Mouse (Mus musculus) thymus, postnatal 36 days (tissue): ENCODE measurements at regions not wholly inside any gene's neighbourhood (a gene's known extent, or its start where the extent isn't known, plus 50 kb on each side); places are given as distances from the start of the nearest gene placed in this dataset.

ENCODE experiments used
- DNase-seq, 2 experiments: peaks; one replicate each; pipeline ENCODE4 v3.0.0; 2022; ENCODE audit warnings: mixed read lengths in 2 of 2

DNA sequence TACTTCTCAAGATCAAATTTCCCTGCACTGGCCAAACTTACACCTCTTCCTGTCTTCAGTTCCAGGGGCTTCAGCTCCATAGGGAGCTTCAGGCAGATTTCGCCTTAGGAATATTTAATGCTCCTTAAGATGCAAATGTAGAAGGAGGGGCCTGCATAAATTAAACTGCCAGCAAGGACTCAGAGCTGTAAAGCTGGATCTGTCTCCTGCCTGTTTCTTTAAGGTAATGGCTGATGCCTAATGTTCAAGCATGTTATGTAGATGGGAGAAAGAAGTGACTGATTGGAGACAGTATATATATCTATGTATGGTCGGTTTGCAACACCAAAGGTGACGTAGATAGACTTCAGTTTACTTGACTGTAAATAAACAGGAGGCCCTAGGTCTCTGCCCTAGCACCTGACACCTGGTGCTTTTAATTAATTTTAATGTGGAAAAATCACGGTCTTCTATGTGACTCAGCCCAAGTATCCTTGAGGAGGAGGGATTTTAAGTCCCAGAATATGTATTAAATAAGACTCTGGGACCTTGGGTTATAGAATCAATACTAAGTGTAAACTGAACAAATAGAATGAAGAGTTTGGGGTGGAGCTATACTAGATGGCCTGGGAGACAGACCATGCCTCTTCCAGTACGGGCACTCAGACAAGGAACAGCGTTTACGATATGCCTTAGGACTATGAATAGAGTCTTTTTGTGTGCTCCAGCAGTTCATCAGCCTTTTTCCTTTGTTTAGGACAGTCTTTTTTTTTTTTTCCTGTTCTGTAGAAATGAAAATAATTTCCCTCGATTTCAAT lies 651.7 kb upstream of the Lmcd1 start:
- DNase-seq, result no peak

DNA sequence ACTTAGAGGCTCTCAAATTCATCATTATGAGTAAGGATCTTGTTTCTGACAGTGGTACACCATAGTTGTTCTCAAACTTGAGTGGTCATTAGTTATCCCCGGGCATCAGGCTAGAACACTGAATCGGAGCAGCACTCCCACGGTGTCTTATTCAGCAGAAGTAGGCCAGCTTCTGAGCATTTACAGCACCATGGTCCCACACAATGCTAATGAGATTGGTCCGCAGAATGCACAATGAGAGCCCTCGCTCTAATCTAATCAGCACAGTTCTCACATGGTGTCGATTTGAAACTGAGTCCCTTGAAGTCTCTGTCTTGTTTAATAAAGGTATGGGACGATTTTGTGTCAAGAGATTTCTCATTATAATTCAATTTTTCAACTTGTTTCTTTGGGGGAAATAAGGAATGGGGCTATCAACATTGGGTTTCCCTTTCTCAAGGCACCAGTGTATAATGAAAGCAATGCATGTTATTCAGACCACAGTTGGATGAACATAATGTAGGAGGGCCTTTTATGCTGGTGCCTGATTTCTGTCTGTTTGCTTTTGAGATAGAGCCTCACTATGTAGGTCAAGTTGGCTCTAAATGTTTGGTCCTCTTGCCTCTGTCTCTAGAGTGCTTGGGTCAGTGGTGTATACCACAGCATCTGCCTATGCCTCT lies 650.9 kb upstream of the Lmcd1 start:
- no peak for DNase-seq

GRCm38 (mm10) chr6:111623140-111623497 lies 650.4 kb upstream of the Lmcd1 start:
- DNase-seq, result no peak

- no peak for DNase-seq
These were observed 648.1 kb upstream of the Lmcd1 start for GRCm38 (mm10) chr6:111625501-111625900.

- no peak for DNase-seq
These were observed 620.8 kb upstream of the Lmcd1 start for GRCm38 (mm10) chr6:111652736-111653135.

- no peak for DNase-seq
These were observed 613.6 kb upstream of the Lmcd1 start for GRCm38 (mm10) chr6:111659957-111660356.

- DNase-seq, result no peak
These were observed 609.0 kb upstream of the Lmcd1 start for GRCm38 (mm10) chr6:111664603-111665002.

DNA sequence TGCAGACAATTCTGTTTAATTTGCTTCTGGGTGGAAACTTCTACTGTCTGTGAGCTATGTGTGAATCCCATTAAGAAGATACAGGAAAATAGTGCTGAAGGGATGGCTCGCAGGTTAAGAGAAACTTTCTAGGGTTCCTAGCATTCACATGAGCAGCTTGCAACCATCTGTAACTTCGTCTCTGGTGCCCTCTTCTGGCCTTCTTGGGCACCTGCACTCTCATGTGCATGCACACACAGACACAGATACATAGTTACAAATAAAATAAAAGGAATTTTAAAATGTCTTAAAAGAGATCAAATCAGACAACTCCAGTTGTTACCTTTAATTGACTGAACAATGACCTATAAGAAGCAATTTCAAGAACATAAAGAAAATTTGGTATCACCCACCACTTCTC lies 588.6 kb upstream of the Lmcd1 start:
- DNase-seq, result no peak

- no peak for DNase-seq
These were observed 570.7 kb upstream of the Lmcd1 start for GRCm38 (mm10) chr6:111702864-111703263.

- no peak for DNase-seq
These were observed 565.3 kb upstream of the Lmcd1 start for GRCm38 (mm10) chr6:111708277-111708676.

DNA sequence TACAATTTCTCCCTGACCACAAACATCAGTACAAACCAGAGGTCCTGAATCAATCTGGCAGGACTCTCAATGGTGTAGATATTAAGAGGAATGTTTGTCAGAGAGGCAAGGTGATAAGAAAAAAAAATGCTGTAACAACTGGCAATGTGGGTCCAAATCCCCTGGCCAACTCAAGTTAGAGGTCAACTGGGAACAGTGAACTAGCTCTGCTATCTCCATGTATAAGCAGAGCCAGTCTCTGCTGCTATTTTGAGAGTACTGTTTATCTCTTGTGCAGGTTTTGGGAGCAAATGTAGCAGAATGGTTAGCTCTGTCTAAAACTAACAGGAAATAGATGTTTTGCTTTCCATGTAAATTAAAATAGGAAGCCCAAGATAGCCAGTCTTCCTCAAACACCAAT lies 547.6 kb upstream of the Lmcd1 start:
- DNase-seq, result no peak

DNA sequence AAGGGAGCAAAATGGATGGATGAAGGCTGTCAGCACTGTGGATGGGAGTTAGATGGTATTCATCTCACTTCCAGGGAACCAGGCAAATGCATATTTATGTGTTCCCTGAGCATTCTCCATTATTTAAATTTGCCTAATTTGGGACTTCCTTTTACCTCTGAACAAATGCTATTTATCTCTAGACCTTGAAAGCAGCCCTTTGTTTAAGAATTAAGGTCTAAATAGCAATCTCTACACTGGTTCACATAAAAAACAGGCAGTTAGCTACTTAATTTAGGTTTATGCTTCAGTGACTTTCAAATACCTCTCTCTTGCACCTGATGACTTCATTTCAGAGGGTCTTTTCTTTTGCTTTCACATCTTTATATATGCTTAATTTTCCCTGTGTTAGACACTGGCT lies 543.2 kb upstream of the Lmcd1 start:
- no peak for DNase-seq

DNA sequence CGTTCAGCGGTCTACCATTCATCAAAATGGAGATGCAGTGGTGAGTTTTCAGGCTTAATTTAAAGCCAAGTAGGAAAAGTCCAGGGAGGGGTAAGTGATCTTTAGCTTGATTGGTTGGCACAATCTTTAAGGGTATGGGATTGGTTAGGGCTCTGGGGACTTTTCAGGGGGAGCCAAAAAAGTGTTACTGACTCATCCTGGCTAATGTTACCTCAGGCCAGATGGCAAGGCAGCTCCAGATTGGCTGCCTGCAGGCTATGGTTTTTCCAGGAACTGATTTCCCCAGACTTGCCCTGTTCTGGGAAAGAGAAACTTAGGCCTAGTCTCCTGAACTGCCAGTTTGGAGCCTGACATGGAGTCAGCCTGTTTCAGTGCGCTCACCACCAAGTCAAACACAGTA lies 539.6 kb upstream of the Lmcd1 start:
- DNase-seq, result no peak

DNA sequence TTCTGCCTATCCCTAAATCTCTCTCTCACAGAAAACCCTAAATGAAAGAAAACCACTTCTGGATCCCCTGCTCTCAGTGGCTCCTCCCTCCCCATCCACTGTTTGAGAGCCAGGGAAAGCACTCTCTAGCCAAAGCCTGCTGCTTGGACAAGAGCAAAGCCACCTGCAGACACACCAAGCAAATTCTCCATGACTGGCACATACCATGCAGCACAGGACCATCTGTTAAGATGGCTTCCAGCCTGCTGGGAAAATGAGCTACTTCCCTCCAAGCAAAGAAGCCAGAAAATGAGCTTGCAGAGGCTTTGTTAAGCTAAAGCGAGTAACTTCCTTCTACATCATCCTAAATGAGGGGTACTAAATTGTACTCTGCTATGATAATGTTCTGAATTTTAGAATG lies 534.6 kb upstream of the Lmcd1 start:
- no peak for DNase-seq

- no peak for DNase-seq
These were observed 491.7 kb upstream of the Lmcd1 start for GRCm38 (mm10) chr6:111781710-111782481.

GRCm38 (mm10) chr6:111808611-111809010 lies 464.9 kb upstream of the Lmcd1 start:
- no peak for DNase-seq

DNA sequence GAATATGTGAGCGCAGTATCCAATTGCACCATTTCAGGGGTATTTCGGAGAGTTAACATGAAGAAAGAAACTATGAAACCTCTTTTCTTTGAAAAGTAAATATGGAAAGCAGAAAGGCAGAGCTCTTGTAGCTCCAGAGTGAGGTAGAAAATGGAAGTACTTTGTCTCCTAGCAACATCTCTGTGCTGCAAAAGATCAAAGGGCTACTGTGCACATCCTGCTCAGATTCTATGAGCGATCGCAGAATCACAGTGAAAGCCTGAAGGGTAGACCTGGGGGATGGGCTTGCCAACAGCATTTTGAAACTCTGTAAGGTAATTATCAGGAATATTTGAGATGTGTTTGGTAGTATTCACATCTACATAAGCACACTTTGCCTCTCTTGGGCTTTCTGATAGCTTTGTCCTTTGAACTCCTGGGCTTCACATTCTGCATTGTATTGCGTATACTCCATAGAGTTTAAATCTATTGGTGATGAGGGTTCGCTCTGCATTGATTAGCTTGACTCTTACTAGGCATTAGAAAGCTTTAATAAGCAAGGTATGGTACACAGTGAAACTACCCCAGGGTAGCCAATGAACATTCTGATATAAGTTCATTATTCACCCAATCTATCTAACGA lies 459.5 kb upstream of the Lmcd1 start:
- DNase-seq, result no peak

DNA sequence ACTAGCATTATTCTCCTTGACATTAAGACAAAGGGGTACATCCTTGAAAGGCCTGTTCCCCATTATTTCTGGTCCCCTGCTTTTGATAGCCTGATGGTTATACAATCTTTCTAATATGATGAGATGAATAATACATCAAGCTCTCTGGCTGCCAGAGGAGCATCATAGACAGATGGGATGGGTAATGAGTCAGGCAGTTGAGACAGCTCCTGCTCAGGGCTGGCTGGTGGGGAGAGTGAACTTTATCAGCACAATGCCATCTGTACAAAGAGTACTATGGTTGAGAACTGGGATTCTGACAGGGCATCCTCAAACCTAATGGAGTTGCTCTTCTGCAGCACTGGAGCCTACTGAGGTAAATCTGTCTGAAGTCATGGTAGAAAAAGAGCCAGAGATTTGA lies 458.4 kb upstream of the Lmcd1 start:
- no peak for DNase-seq

GRCm38 (mm10) chr6:111820265-111820664 lies 453.3 kb upstream of the Lmcd1 start:
- no peak for DNase-seq

DNA sequence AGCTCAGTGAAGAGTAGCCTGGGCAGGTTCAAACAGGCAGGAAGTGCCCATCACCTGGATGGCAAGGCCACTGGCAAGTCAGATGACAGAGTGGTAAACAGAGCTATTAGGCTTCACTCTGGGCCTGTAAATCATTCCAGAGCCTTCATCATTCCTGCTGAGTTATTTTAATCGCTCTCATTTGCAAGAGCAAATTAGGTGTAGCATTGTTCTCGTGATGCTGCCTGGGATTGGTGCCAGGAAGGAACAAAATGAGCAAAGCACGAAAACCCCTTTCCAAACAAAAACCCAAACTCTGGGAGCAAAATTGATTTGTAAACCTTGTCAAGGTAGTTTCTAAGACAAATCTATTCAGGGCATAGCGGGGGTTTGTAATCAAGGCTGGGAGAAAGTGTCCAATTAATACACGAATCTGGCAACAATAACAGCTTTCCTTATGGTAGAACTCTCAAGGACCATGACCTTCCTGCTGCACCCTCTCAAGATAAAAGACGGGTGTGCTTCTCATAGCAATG lies 429.2 kb upstream of the Lmcd1 start:
- DNase-seq, result no peak

- DNase-seq, result no peak
These were observed 407.4 kb upstream of the Lmcd1 start for GRCm38 (mm10) chr6:111866101-111866598.

DNA sequence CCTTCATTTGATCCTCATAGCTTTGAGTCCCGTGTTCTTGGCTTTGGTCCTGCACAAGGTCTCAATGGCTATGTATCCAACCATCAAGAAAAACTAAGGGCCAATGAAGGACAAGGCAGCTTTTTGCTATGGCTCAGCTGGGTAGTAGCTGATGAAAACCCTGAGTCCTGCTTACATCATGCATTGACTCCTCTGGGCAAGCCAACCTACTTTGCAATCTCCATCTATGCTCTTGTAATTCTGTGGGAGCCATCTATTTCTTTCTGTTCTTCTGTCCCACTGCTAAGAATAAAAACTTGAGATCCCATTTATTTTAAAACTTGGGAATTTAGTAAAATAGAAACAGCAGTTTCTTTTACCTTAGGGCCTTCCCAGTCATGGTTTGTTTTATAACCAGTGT lies 391.0 kb upstream of the Lmcd1 start:
- DNase-seq, result no peak

GRCm38 (mm10) chr6:111883946-111884345 lies 389.6 kb upstream of the Lmcd1 start:
- no peak for DNase-seq
